In genomic region chr13:29580780-29581179, GRCm38 (mm10) we compare ENCODE assay signal across 35 mouse cellular contexts.
"Had no signal": no experiment of that assay in that cellular context is flagged by ENCODE, and none has a peak within 500 bp of the region (broad histone marks: within the 10 kb centered on the region; RNA-seq: fewer than 3 reads in every experiment).

No protein-coding gene starts in this region.

- H3K36me3 ChIP-seq: heart, embryonic 10.5 days; heart, embryonic 12.5 days; heart, embryonic 13.5 days; heart, embryonic 15.5 days; hindbrain, embryonic 10.5 days; hindbrain, embryonic 12.5 days; hindbrain, embryonic 13.5 days; hindbrain, embryonic 15.5 days; intestine, embryonic 15.5 days had no signal

- H3K27me3 ChIP-seq: heart, embryonic 12.5 days; heart, embryonic 13.5 days; heart, embryonic 15.5 days; hindbrain, embryonic 12.5 days; hindbrain, embryonic 13.5 days; hindbrain, embryonic 15.5 days; intestine, embryonic 15.5 days had no signal

- H3K4me3 ChIP-seq: heart, adult 2 months; heart, embryonic 10.5 days; heart, embryonic 12.5 days; heart, embryonic 13.5 days; heart, embryonic 15.5 days; hindbrain, embryonic 10.5 days; hindbrain, embryonic 12.5 days; hindbrain, embryonic 13.5 days; hindbrain, embryonic 15.5 days; intestine, embryonic 15.5 days; layer of hippocampus, adult 2 months; left cerebral cortex, adult 2 months had no signal

- H3K4me1 ChIP-seq: hindbrain, embryonic 15.5 days; intestine, embryonic 15.5 days had no signal

- DNase-seq: heart, adult 2 months; heart, postnatal 10 days; heart, postnatal 14 days; heart, postnatal 36 days; heart, postnatal 4 days; kidney, adult 11 months; kidney, adult 18-20 months; kidney, adult 2 months; kidney, adult 8-10 months; kidney, adult 9 months; kidney, postnatal 10 days; kidney, postnatal 14 days; kidney, postnatal 25 days; kidney, postnatal 36 days; kidney, postnatal 4 days; layer of hippocampus, adult 9-11 months; layer of hippocampus, postnatal 36 days had no signal

- ATAC-seq: hindbrain, embryonic 16.5 days; hindbrain, postnatal 0 days; inflammation-experienced regulatory T-cells, adult 6 months; intestine, embryonic 15.5 days; intestine, embryonic 16.5 days had no signal

- H3K4me2 ChIP-seq: heart, embryonic 11.5 days; heart, embryonic 12.5 days; heart, embryonic 13.5 days; heart, embryonic 15.5 days; hindbrain, embryonic 12.5 days; hindbrain, embryonic 13.5 days; hindbrain, embryonic 14.5 days; hindbrain, embryonic 15.5 days; intestine, embryonic 15.5 days had no signal

- H3K27ac ChIP-seq: heart, adult 2 months; heart, embryonic 10.5 days; heart, embryonic 13.5 days; heart, embryonic 15.5 days; hindbrain, embryonic 10.5 days; hindbrain, embryonic 12.5 days; hindbrain, embryonic 13.5 days; hindbrain, embryonic 14.5 days; hindbrain, embryonic 15.5 days; hindbrain, postnatal 0 days; intestine, embryonic 15.5 days; kidney, postnatal 0 days; left cerebral cortex, adult 2 months had no signal

- H3K9ac ChIP-seq: heart, embryonic 12.5 days; heart, embryonic 13.5 days; heart, embryonic 15.5 days; hindbrain, embryonic 12.5 days; hindbrain, embryonic 13.5 days; hindbrain, embryonic 14.5 days; hindbrain, embryonic 15.5 days; intestine, embryonic 15.5 days had no signal

- H3K9me3 ChIP-seq: heart, embryonic 10.5 days; heart, embryonic 12.5 days; heart, embryonic 13.5 days; heart, embryonic 15.5 days; hindbrain, embryonic 10.5 days; hindbrain, embryonic 12.5 days; hindbrain, embryonic 15.5 days; intestine, embryonic 15.5 days had no signal
